Mouse (Mus musculus): Measurements from ENCODE around the gene Atp6v1b1. TPM values are rescaled to one million over a fixed set of nuclear protein-coding genes. Genes with fewer than 3 reads are reported as not detected.

Gene Atp6v1b1
- polyA plus RNA-seq (2012; rRNA removed) = 0.48 and 0.65 TPM in 2 replicates

GRCm38 (mm10) chr6:83742761-83743160 is at the start of gene Atp6v1b1:
TSS of gene Atp6v1b1 (plus strand) at chr6:83742990.

GRCm38 (mm10) chr6:83711067-83711675 is 31.6 kb upstream of the Atp6v1b1 start, which contains the start of gene Vax2:
TSS of gene Vax2 (plus strand) at chr6:83711264.

GRCm38 (mm10) chr6:83762344-83762743 is 19.6 kb downstream of the Atp6v1b1 start, which contains the start of gene Ankrd53:
TSS of gene Ankrd53 (plus strand) at chr6:83762644.

GRCm38 (mm10) chr6:83775638-83776293 is 33.0 kb downstream of the Atp6v1b1 start, which contains the start of gene Tex261:
TSS of gene Tex261 (minus strand) at chr6:83775813.

GRCm38 (mm10) chr6:83794760-83795296 is 52.0 kb downstream of the Atp6v1b1 start, which contains the start of gene Nagk:
TSS of gene Nagk (plus strand) at chr6:83794982.

Other genes with a start within 250 kb of the Atp6v1b1 start
- gene Dguok, start 236.0 kb upstream of the Atp6v1b1 start, polyA plus RNA-seq (2012; rRNA removed) = 79.5 and 87.3 TPM in 2 replicates
- gene Actg2, start 206.7 kb upstream of the Atp6v1b1 start, polyA plus RNA-seq (2012; rRNA removed) = 2.1 and 4.7 TPM in 2 replicates
- gene Stambp, start 170.3 kb upstream of the Atp6v1b1 start, polyA plus RNA-seq (2012; rRNA removed) = 45.8 and 47.2 TPM in 2 replicates
- not detected in 2 replicates for gene Clec4f, start 86.8 kb upstream of the Atp6v1b1 start, polyA plus RNA-seq (2012; rRNA removed)
- 0.03 and 0.05 TPM in 2 replicates for gene Cd207, start 65.1 kb upstream of the Atp6v1b1 start, polyA plus RNA-seq (2012; rRNA removed)
- gene Vax2, start 31.7 kb upstream of the Atp6v1b1 start, polyA plus RNA-seq (2012; rRNA removed) = not detected in 2 replicates
- gene Ankrd53, start 19.7 kb downstream of the Atp6v1b1 start, polyA plus RNA-seq (2012; rRNA removed) = not detected in 2 replicates
- gene Tex261, start 32.8 kb downstream of the Atp6v1b1 start, polyA plus RNA-seq (2012; rRNA removed) = 48.1 and 49.5 TPM in 2 replicates
- 58.7 and 61.4 TPM in 2 replicates for gene Nagk, start 52.0 kb downstream of the Atp6v1b1 start, polyA plus RNA-seq (2012; rRNA removed)
- 65.0 and 65.4 TPM in 2 replicates for gene Paip2b, start 88.8 kb downstream of the Atp6v1b1 start, polyA plus RNA-seq (2012; rRNA removed)
- gene Zfp638, start 124.1 kb downstream of the Atp6v1b1 start, polyA plus RNA-seq (2012; rRNA removed) = 66.2 and 68.6 TPM in 2 replicates